ENCODE assay signal across 9 mouse cellular contexts in the genomic region with DNA sequence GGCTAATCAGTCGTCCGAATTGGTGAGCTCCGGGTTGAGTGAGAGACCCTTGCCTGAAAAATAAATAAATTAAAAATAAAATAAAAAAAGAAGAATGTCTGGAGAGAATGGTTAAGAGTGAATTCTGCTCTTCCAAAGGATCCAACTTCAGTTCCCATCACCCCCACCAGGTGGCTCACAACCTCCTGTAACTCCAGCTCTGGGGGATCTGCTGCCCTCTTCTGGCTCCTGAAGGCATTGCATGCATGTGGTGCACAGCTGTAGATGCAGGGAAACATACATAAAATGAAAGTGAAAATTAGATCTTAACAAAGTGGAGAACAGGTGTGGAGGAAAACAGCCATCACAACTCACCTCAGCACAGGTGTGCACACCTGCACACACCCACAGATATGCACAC. TPM values are rescaled to one million over a fixed set of nuclear protein-coding genes. Genes with fewer than 3 reads are reported as not detected.
DNase-seq lines count a peak whose midpoint lies in the region; ATAC-seq lines count a peak whose summit lies in the region.
"Had no signal": no experiment of that assay in that cellular context is flagged by ENCODE, and none has a peak within 500 bp of the region (broad histone marks: within the 10 kb centered on the region; RNA-seq: fewer than 3 reads in every experiment).

No protein-coding gene starts in this region.

- peaks cover 12% of the 10 kb centered on the region for H3K9me3 ChIP-seq in heart, embryonic 12.5 days (replicated peaks)

- no peak for ATAC-seq in heart, embryonic 12.5 days (ENCODE audit: insufficient number of reproducible peaks, low FRiP score)
- peak; percentile 97 for ATAC-seq in megakaryocyte progenitor cell, adult 5-6 weeks (replicated peaks; ENCODE audit: poor library complexity)

- no peak overlapping the region for H3K4me2 ChIP-seq in heart, embryonic 12.5 days
- H3K4me2 ChIP-seq: midbrain, embryonic 12.5 days had no signal

- 15% methylated on average over 3 of the region's 3 CpGs for WGBS in heart, embryonic 12.5 days

- H3K27me3 ChIP-seq in heart, embryonic 12.5 days (replicated peaks), result peaks cover 60% of the 10 kb centered on the region

- H3K36me3 ChIP-seq in heart, embryonic 12.5 days, result no peaks in the 10 kb centered on the region
- H3K36me3 ChIP-seq: midbrain, embryonic 12.5 days had no signal

- H3K9ac ChIP-seq in heart, embryonic 12.5 days, result no peak overlapping the region
- H3K9ac ChIP-seq: midbrain, embryonic 12.5 days had no signal

- H3K27ac ChIP-seq in heart, embryonic 12.5 days (ENCODE audit: poor library complexity, severe bottlenecking), result no peak overlapping the region
- H3K27ac ChIP-seq: midbrain, embryonic 12.5 days had no signal

- DNase-seq in heart, adult 8-10 months (ENCODE audit: low spot score), result peak; percentile 11
- peak; percentile 84 for DNase-seq in A20 (ENCODE audit: low read depth, low spot score)
- DNase-seq in ZHBTc4 (ENCODE audit: low read depth, low spot score), result peak; percentile 91
- DNase-seq in embryo, embryonic 10.5 days (ENCODE audit: low spot score), result peak; percentile 87
- DNase-seq in kidney, postnatal 25 days, result peak; percentile 43 to 62
- DNase-seq in testis, postnatal 14 days (ENCODE audit: low spot score), result peak; percentile 82

- H3K4me1 ChIP-seq in heart, embryonic 12.5 days (replicated peaks), result no peaks in the 10 kb centered on the region
- H3K4me1 ChIP-seq: midbrain, embryonic 12.5 days had no signal

- no peak overlapping the region for H3K4me3 ChIP-seq in heart, embryonic 12.5 days
- H3K4me3 ChIP-seq: midbrain, embryonic 12.5 days had no signal

RNA-seq across cellular contexts. Expression of gene Jph3, which starts 22.0 kb away (rescaled TPM):
- total RNA-seq in heart, adult 8-10 months (2022), result under 1 TPM in 1 of 4 experiments, not detected in 3; 0.16 TPM
- 0.27 and 0.31 TPM in 2 replicates for polyA plus RNA-seq in heart, embryonic 12.5 days (2016; fragmentation: Nextera tagmentation; extraction: Ambion mirVana)
- not detected in 2 replicates for total RNA-seq in megakaryocyte progenitor cell, adult 5-6 weeks (2015)
- total RNA-seq in megakaryocyte progenitor cell, adult 5-6 weeks (2017), result 0.04 TPM in 1 of 2 replicates, not detected in the other

Comparison
In these comparisons a context has a peak if more than half of its experiments do, and no peak if none do; other contexts are left out.
1. DNase-seq: peak in every context shown above with its lines; median percentile 91 in ZHBTc4; 87 in embryo, embryonic 10.5 days; 84 in A20; 82 in testis, postnatal 14 days; 52 in kidney, postnatal 25 days; 11 in heart, adult 8-10 months.